Mouse (Mus musculus): Measurements from ENCODE around the gene Nat8f5.
"Not testable (repeated sequence)": the region's sequence is repeated elsewhere in the genome, so short reads cannot be mapped to it uniquely, and the experiment has no call there.

The Nat8f5 gene

GRCm38 (mm10) chr6:85820837-85821236 is at the start of gene Nat8f5, which contains the start of gene Nat8f6:
Gene Nat8f5 (minus strand): TSS chr6:85820972.
Gene Nat8f6 (minus strand): TSS chr6:85820954.
- no peak for DNase-seq (ENCODE audit: low spot score in 2 of 2)

- DNase-seq (ENCODE audit: low spot score in 2 of 2): not testable (repeated sequence)
These were observed 48.2 kb upstream of the Nat8f5 start, which contains the start of gene Nat8f2 for GRCm38 (mm10) chr6:85869006-85869405. Gene Nat8f2 (minus strand): TSS chr6:85869158.

GRCm38 (mm10) chr6:85867726-85868690 is 47.2 kb upstream of the Nat8f5 start:
- no peak for DNase-seq (ENCODE audit: low spot score in 2 of 2)

GRCm38 (mm10) chr6:85866995-85867394 is 46.2 kb upstream of the Nat8f5 start:
- DNase-seq (ENCODE audit: low spot score in 2 of 2): not testable (repeated sequence)

- DNase-seq (ENCODE audit: low spot score in 2 of 2): not testable (repeated sequence)
These were observed 45.4 kb upstream of the Nat8f5 start for GRCm38 (mm10) chr6:85866166-85866565.

- not testable (repeated sequence) for DNase-seq (ENCODE audit: low spot score in 2 of 2)
These were observed 44.3 kb upstream of the Nat8f5 start for GRCm38 (mm10) chr6:85864900-85865639.

GRCm38 (mm10) chr6:85863840-85864239 is 43.1 kb upstream of the Nat8f5 start:
- DNase-seq (ENCODE audit: low spot score in 2 of 2): no peak

GRCm38 (mm10) chr6:85863136-85863535 is 42.4 kb upstream of the Nat8f5 start:
- DNase-seq (ENCODE audit: low spot score in 2 of 2): no peak

- DNase-seq (ENCODE audit: low spot score in 2 of 2): no peak
These were observed 41.8 kb upstream of the Nat8f5 start for GRCm38 (mm10) chr6:85862565-85862964.

GRCm38 (mm10) chr6:85861247-85861646 is 40.5 kb upstream of the Nat8f5 start:
- DNase-seq (ENCODE audit: low spot score in 2 of 2): no peak

- peak in 1 of 2 experiments; percentile 21 for DNase-seq (ENCODE audit: low spot score in 2 of 2)
These were observed 35.5 kb upstream of the Nat8f5 start for GRCm38 (mm10) chr6:85856194-85856678.

GRCm38 (mm10) chr6:85853481-85853880 is 32.7 kb upstream of the Nat8f5 start:
- no peak for DNase-seq (ENCODE audit: low spot score in 2 of 2)

GRCm38 (mm10) chr6:85851062-85851773 is 30.4 kb upstream of the Nat8f5 start:
- no peak for DNase-seq (ENCODE audit: low spot score in 2 of 2)

GRCm38 (mm10) chr6:85849240-85849639 is 28.5 kb upstream of the Nat8f5 start:
- DNase-seq (ENCODE audit: low spot score in 2 of 2): no peak

- no peak for DNase-seq (ENCODE audit: low spot score in 2 of 2)
These were observed 27.4 kb upstream of the Nat8f5 start for GRCm38 (mm10) chr6:85848140-85848539.

- no peak for DNase-seq (ENCODE audit: low spot score in 2 of 2)
These were observed 26.1 kb upstream of the Nat8f5 start for GRCm38 (mm10) chr6:85846921-85847320.

GRCm38 (mm10) chr6:85843677-85844458 is 23.1 kb upstream of the Nat8f5 start:
- DNase-seq (ENCODE audit: low spot score in 2 of 2): not testable (repeated sequence)

- DNase-seq (ENCODE audit: low spot score in 2 of 2): no peak
These were observed 19.2 kb upstream of the Nat8f5 start for GRCm38 (mm10) chr6:85839982-85840381.

GRCm38 (mm10) chr6:85838674-85839073 is 17.9 kb upstream of the Nat8f5 start:
- no peak for DNase-seq (ENCODE audit: low spot score in 2 of 2)

GRCm38 (mm10) chr6:85837307-85837706 is 16.5 kb upstream of the Nat8f5 start:
- DNase-seq (ENCODE audit: low spot score in 2 of 2): not testable (repeated sequence)

GRCm38 (mm10) chr6:85836827-85837226 is 16.1 kb upstream of the Nat8f5 start:
- DNase-seq (ENCODE audit: low spot score in 2 of 2): peak in 1 of 2 experiments; percentile 30
